Mouse (Mus musculus): Measurements from ENCODE around the gene Slc35f3. TPM values are rescaled to one million over a fixed set of nuclear protein-coding genes. Genes with fewer than 3 reads are reported as not detected.
"Not testable (repeated sequence)": the region's sequence is repeated elsewhere in the genome, so short reads cannot be mapped to it uniquely, and the experiment has no call there.

Slc35f3 gene
- polyA plus RNA-seq, 1 experiment from 2014 or later = 0.56 TPM

GRCm38 (mm10) chr8:126381299-126381698, 82.9 kb downstream of the Slc35f3 start:
- no peak for ATAC-seq (ENCODE audit: low FRiP score)
- Histone ChIP-seq H3K4me2 (replicated peaks) (no peak overlapping the region), H3K4me3 (no peak overlapping the region), H3K9ac (no peak overlapping the region), H3K4me1 (no peaks in the 10 kb centered on the region), H3K9me3 (replicated peaks) (no peaks in the 10 kb centered on the region), H3K27ac (no peak overlapping the region), H3K27me3 (no peaks in the 10 kb centered on the region), H3K36me3 (no peaks in the 10 kb centered on the region)
- WGBS = 82% methylated on average over 7 of the region's 7 CpGs

GRCm38 (mm10) chr8:126382216-126382615, 83.9 kb downstream of the Slc35f3 start:
- Histone ChIP-seq H3K27ac (no peak overlapping the region), H3K27me3 (no peaks in the 10 kb centered on the region), H3K9me3 (replicated peaks) (no peaks in the 10 kb centered on the region), H3K4me3 (no peak overlapping the region), H3K4me1 (no peaks in the 10 kb centered on the region), H3K9ac (no peak overlapping the region), H3K36me3 (no peaks in the 10 kb centered on the region), H3K4me2 (replicated peaks) (no peak overlapping the region)
- ATAC-seq (ENCODE audit: low FRiP score) = no peak
- 47% methylated on average over 14 of the region's 14 CpGs for WGBS

- H3K4me1 ChIP-seq = no peaks in the 10 kb centered on the region
- ATAC-seq (ENCODE audit: low FRiP score) = no peak
- no peaks in the 10 kb centered on the region for H3K36me3 ChIP-seq
- 65% methylated on average over 5 of the region's 5 CpGs for WGBS
- no peaks in the 10 kb centered on the region for H3K27me3 ChIP-seq
- no peaks in the 10 kb centered on the region for H3K9me3 ChIP-seq (replicated peaks)
- no peak overlapping the region for H3K4me2 ChIP-seq (replicated peaks)
- H3K4me3 ChIP-seq = no peak overlapping the region
- H3K27ac ChIP-seq = no peak overlapping the region
- H3K9ac ChIP-seq = no peak overlapping the region
Measured at GRCm38 (mm10) chr8:126382749-126383148, 84.4 kb downstream of the Slc35f3 start.

GRCm38 (mm10) chr8:126387566-126387965, 89.2 kb downstream of the Slc35f3 start:
- H3K9ac ChIP-seq = no peak overlapping the region
- H3K9me3 ChIP-seq (replicated peaks) = no peaks in the 10 kb centered on the region
- H3K4me2 ChIP-seq (replicated peaks) = no peak overlapping the region
- WGBS = 84% methylated on average over 4 of the region's 4 CpGs
- no peaks in the 10 kb centered on the region for H3K36me3 ChIP-seq
- no peak for ATAC-seq (ENCODE audit: low FRiP score)
- H3K4me3 ChIP-seq = no peak overlapping the region
- H3K27me3 ChIP-seq = 0 out of 2 replicates have a peak, but pooled peaks cover 3% of the 10 kb centered on the region
- H3K4me1 ChIP-seq = no peaks in the 10 kb centered on the region
- H3K27ac ChIP-seq = no peak overlapping the region

GRCm38 (mm10) chr8:126391541-126391940, 93.2 kb downstream of the Slc35f3 start:
- H3K9me3 ChIP-seq (replicated peaks) = no peaks in the 10 kb centered on the region
- H3K4me3 ChIP-seq = no peak overlapping the region
- no peak overlapping the region for H3K4me2 ChIP-seq (replicated peaks)
- no peak overlapping the region for H3K27ac ChIP-seq
- no peak overlapping the region for H3K9ac ChIP-seq
- H3K27me3 ChIP-seq = 0 out of 2 replicates have a peak, but pooled peaks cover 3% of the 10 kb centered on the region
- H3K36me3 ChIP-seq = no peaks in the 10 kb centered on the region
- no peak for ATAC-seq (ENCODE audit: low FRiP score)
- H3K4me1 ChIP-seq = peaks cover 4% of the 10 kb centered on the region; the same call in 1 of the 2 replicates
- 88% methylated on average over 2 of the region's 2 CpGs for WGBS

- Histone ChIP-seq H3K4me2 (replicated peaks) (no peak overlapping the region), H3K9ac (no peak overlapping the region), H3K4me3 (no peak overlapping the region), H3K27me3 (no peaks in the 10 kb centered on the region), H3K9me3 (replicated peaks) (no peaks in the 10 kb centered on the region), H3K36me3 (no peaks in the 10 kb centered on the region), H3K27ac (no peak overlapping the region), H3K4me1 (peaks cover 4% of the 10 kb centered on the region; the same call in 1 of the 2 replicates)
- 67% methylated on average over 9 of the region's 9 CpGs for whole genome bisulfite sequencing
- no peak for ATAC-seq (ENCODE audit: low FRiP score)
Measured at GRCm38 (mm10) chr8:126395386-126395785, 97.0 kb downstream of the Slc35f3 start.

GRCm38 (mm10) chr8:126395917-126396316, 97.6 kb downstream of the Slc35f3 start:
- no peaks in the 10 kb centered on the region for H3K27me3 ChIP-seq
- H3K36me3 ChIP-seq = no peaks in the 10 kb centered on the region
- no peak overlapping the region for H3K4me2 ChIP-seq (replicated peaks)
- H3K27ac ChIP-seq = no peak overlapping the region
- H3K9me3 ChIP-seq (replicated peaks) = no peaks in the 10 kb centered on the region
- no peak overlapping the region for H3K4me3 ChIP-seq
- ATAC-seq (ENCODE audit: low FRiP score) = no peak
- H3K4me1 ChIP-seq = peaks cover 4% of the 10 kb centered on the region; the same call in 1 of the 2 replicates
- 45% methylated on average over 5 of the region's 5 CpGs for WGBS
- H3K9ac ChIP-seq = no peak overlapping the region

GRCm38 (mm10) chr8:126398349-126398748, 100.0 kb downstream of the Slc35f3 start:
- Histone ChIP-seq H3K27me3 (no peaks in the 10 kb centered on the region), H3K9me3 (replicated peaks) (no peaks in the 10 kb centered on the region), H3K9ac (no peak overlapping the region), H3K4me3 (no peak overlapping the region), H3K27ac (no peak overlapping the region), H3K4me2 (replicated peaks) (no peak overlapping the region), H3K4me1 (peaks cover 4% of the 10 kb centered on the region; the same call in 1 of the 2 replicates), H3K36me3 (no peaks in the 10 kb centered on the region)
- ATAC-seq (ENCODE audit: low FRiP score) = no peak
- 69% methylated on average over 3 of the region's 3 CpGs for WGBS

- not testable (repeated sequence) for ATAC-seq (ENCODE audit: low FRiP score)
Measured at GRCm38 (mm10) chr8:126404550-126404949, 106.2 kb downstream of the Slc35f3 start.

GRCm38 (mm10) chr8:126405030-126405429, 106.7 kb downstream of the Slc35f3 start:
- H3K9ac ChIP-seq = no peak overlapping the region
- ATAC-seq (ENCODE audit: low FRiP score) = no peak
- H3K4me3 ChIP-seq = no peak overlapping the region
- H3K27me3 ChIP-seq = no peaks in the 10 kb centered on the region
- no peaks in the 10 kb centered on the region for H3K4me1 ChIP-seq
- no peak overlapping the region for H3K27ac ChIP-seq
- H3K9me3 ChIP-seq (replicated peaks) = no peaks in the 10 kb centered on the region
- no peak overlapping the region for H3K4me2 ChIP-seq (replicated peaks)
- no peaks in the 10 kb centered on the region for H3K36me3 ChIP-seq
- 78% methylated on average over 4 of the region's 4 CpGs for WGBS

More at GRCm38 (mm10) chr8:126404550-126404949, 106.2 kb downstream of the Slc35f3 start:
- H3K4me3 ChIP-seq; H3K4me2 ChIP-seq (replicated peaks); H3K27ac ChIP-seq; H3K9ac ChIP-seq; H3K9me3 ChIP-seq (replicated peaks); H3K27me3 ChIP-seq; H3K36me3 ChIP-seq; H3K4me1 ChIP-seq: not testable (repeated sequence)

GRCm38 (mm10) chr8:126420834-126421233, 122.5 kb downstream of the Slc35f3 start:
- H3K9ac ChIP-seq = no peak overlapping the region
- H3K36me3 ChIP-seq = peaks cover 2% of the 10 kb centered on the region
- H3K27me3 ChIP-seq = no peaks in the 10 kb centered on the region
- H3K4me2 ChIP-seq (replicated peaks) = no peak overlapping the region
- no peak overlapping the region for H3K27ac ChIP-seq
- 78% methylated on average over 3 of the region's 3 CpGs for WGBS
- no peak for ATAC-seq (ENCODE audit: low FRiP score)
- H3K9me3 ChIP-seq (replicated peaks) = no peaks in the 10 kb centered on the region
- H3K4me1 ChIP-seq = peaks cover 11% of the 10 kb centered on the region
- H3K4me3 ChIP-seq = no peak overlapping the region

- Histone ChIP-seq H3K9ac (peak within 1 kb of the TSS; percentile 87), H3K4me3 (peak within 1 kb of the TSS; percentile 90), H3K4me2 (replicated peaks) (peak within 1 kb of the TSS; percentile 91), H3K9me3 (replicated peaks) (no peaks in the 10 kb centered on the region), H3K27me3 (no peaks in the 10 kb centered on the region), H3K27ac (peak within 1 kb of the TSS; percentile 70), H3K36me3 (peaks cover 16% of the 10 kb centered on the region), H3K4me1 (peaks cover 11% of the 10 kb centered on the region)
- under 1% methylated on average over 61 of the region's 61 CpGs for WGBS
- ATAC-seq (ENCODE audit: low FRiP score) = peak; percentile 99
Measured at GRCm38 (mm10) chr8:126422174-126422919, 124.0 kb downstream of the Slc35f3 start, which contains the start of gene Coa6. Gene Coa6 (plus strand): TSS chr8:126422515.

- Histone ChIP-seq H3K36me3 (peaks cover 22% of the 10 kb centered on the region), H3K9me3 (replicated peaks) (no peaks in the 10 kb centered on the region), H3K4me2 (replicated peaks) (peak overlapping the region; percentile 91), H3K4me1 (peaks cover 11% of the 10 kb centered on the region), H3K27me3 (no peaks in the 10 kb centered on the region), H3K9ac (peak overlapping the region; percentile 87), H3K27ac (peak overlapping the region; percentile 70), H3K4me3 (peak overlapping the region; percentile 90)
- peak; percentile 61 for ATAC-seq (ENCODE audit: low FRiP score)
- 9% methylated on average over 9 of the region's 9 CpGs for WGBS
Measured at GRCm38 (mm10) chr8:126422920-126423300, 124.6 kb downstream of the Slc35f3 start.

Measured in hindbrain, embryonic 12.5 days (tissue).